Mouse (Mus musculus) adrenal gland, postnatal 10 days (tissue): ENCODE measurements around the gene Pfdn6. TPM values are rescaled to one million over a fixed set of nuclear protein-coding genes. Genes with fewer than 3 reads are reported as not detected.

Experiments used
- DNase-seq: peaks from one replicate; pipeline ENCODE4 v3.0.0; 2021; ENCODE audit warnings: mixed read lengths
- long read RNA-seq, 2 experiments: library from polyadenylated mRNA; stranded (forward); transcript quantifications; one replicate each; pipeline ENCODE4 v2.0.0; 2021
- total RNA-seq, 2 experiments: library from RNA; stranded (reverse); gene quantifications; 2 replicates each; pipeline ENCODE4 v1.2.3; 2021

Gene Pfdn6
- 10 to 100 TPM; 81.2 to 94.9 TPM for total RNA-seq
- long read RNA-seq, experiment 1, transcript Pfdn6-201 (4 exons, 807 nt) = major isoform, 35 of 40 reads
- long read RNA-seq, experiment 1, partial matches to known transcripts = 2 of 40 reads
- long read RNA-seq, experiment 1, other reads (novel, unspliced or antisense) = 0 of 40 reads
- long read RNA-seq, experiment 2, transcript Pfdn6-201 (4 exons, 807 nt) = major isoform, 23 of 25 reads
- long read RNA-seq, experiment 2, partial matches to known transcripts = 1 of 25 reads
- long read RNA-seq, experiment 2, other reads (novel, unspliced or antisense) = 0 of 25 reads

DNA sequence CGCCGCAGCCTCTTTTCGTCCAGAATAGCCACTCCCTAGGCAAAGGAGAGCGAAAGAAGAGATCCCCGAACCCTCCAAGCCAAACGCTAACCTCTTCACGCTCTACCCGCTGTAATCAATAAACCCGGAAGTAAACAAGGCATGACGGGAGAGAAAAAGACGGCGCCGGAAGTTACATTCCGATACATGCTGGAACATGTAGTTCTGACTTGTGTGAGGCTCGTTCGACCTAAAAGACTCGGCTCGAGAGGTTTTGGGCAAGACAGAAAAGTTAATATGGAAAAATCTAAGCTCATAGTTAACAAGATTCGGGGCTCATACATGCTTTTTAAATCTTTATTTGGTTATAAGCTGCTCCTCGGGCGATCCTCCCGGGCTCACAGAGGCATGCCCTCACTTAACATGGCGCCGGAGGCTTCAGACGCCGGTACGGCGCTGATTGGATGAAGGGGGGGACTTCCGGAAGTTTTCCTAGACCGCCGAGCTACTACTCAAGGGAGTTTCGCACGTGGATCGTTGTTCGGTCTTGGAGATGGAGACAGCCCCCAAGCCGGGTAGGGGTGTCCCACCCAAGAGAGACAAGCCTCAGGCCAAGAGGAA is at the start of gene Pfdn6, which contains the start of gene Wdr46:
Pfdn6 (minus strand) TSS at position 138 of the 600 bp plus-strand sequence.
Wdr46 (plus strand) TSS at position 455 of the 600 bp plus-strand sequence.
- DNase-seq = peak; percentile 91

GRCm38 (mm10) chr17:33982136-33982535 is 42.0 kb upstream of the Pfdn6 start:
- peak; percentile 74 for DNase-seq

DNA sequence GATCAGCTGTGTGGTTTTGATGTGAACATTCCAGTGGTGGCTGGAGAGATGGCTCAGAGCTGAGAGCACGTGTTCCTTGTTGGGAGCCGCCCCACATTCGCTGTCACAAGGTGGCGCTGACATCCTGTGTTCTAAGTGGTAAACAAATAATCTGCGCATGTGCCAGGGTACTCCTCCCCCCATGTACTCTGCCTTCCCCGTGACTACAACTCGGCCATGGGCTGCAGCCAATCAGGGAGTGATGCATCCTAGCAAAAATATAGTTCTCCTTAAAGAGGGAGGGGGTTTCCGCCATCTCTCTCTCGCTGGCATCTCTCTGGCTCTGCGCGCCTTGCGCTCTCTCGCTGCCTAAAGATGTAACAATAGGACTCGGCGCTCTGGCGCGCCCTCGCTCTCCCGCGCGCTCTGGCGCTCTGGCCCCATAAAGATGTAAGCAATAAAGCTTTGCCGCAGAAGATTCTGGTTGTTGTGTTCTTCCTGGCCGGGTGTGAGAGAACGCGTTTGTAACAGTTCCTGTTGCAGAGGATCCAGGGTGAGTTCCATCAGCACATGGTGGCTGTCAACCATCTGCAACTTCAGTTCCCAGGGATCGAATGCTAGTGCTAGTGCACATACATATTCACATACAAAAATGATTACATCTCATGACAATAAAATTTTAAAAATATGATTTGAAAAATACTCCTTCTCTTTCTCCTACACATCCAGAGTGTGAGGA is 41.2 kb upstream of the Pfdn6 start:
- DNase-seq = peak; percentile 86

- no peak for DNase-seq
These were observed 40.3 kb upstream of the Pfdn6 start for GRCm38 (mm10) chr17:33980181-33981035.

DNA sequence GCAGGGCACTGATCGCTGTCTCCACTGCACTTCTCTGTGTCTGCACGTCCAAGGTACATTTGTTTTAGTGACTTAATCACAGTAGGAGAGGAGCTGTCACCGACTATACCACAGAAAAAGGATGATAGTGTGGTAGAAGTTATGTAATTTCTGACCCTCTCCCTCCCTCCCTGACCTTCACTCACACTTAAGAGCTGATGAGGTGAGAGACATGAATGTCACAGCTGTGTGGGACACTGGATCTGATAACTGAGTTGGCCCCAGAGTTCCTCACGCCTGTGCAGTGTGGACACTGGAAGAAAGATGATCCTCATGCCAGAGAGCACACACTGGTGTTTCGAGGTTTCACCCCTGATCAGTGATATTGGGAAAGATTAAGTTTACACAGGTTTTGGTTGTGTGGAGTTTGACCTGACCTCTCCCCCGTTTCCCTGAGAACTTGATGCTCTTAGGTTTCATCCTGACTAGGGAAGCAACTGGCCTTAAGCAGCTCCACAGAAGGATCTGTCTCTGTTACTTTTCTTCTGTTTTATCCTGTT is 39.4 kb upstream of the Pfdn6 start:
- no peak for DNase-seq

- DNase-seq = peak; percentile 82
These were observed 38.5 kb upstream of the Pfdn6 start for GRCm38 (mm10) chr17:33978631-33979031.

DNA sequence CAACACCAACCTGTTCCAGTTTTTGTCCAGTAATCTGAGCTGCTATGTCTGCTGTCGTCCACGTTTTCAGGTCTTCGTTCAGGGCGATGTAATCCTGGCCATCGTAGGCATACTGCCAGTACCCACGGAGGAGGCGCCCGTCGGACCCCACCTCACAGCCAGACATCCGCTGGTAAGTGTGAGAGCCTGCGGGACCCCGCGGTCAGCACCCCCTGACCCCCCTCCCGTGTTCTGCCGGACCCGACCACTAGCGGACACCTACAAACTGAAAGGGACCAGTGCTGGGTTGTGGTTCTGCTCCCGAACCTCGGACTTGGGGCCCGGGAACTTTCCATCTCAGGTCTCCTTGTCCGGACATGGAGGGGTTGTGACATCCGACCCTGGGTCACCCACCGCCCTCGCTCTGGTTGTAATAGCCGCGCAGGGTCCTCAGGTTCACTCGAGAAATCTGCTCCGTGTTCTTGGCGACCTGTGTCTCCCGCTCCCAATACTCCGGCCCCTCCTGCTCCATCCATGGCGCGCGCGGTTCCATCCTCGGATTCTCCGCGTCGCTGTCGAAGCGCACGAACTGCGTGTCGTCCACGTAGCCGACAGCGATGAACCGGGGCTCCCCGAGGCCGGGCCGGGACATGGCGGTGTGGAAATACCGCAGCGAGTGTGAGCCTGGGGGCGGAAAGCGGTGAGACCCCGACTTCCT is 37.9 kb upstream of the Pfdn6 start:
- DNase-seq = no peak

DNA sequence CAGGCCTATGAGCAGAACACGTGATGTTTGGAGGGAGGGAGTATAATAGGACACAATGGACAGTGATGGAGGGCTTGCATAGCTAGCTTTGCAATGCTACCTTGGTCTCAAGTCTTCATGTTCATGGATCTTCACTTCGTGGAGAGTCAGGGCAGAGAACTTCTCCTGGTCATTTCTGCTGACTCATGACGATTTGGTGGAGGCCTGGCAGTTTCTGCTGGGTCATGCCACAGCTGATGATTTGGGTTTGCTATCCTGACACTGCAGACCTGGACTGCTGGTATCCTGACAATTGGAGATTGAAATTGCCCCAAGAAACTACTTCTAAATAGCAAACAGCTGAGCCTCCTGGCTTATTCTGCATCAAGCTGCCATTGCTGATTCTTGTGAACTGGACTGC is 33.4 kb upstream of the Pfdn6 start:
- no peak for DNase-seq

GRCm38 (mm10) chr17:33972691-33973090 is 32.5 kb upstream of the Pfdn6 start:
- peak; percentile 67 for DNase-seq

DNA sequence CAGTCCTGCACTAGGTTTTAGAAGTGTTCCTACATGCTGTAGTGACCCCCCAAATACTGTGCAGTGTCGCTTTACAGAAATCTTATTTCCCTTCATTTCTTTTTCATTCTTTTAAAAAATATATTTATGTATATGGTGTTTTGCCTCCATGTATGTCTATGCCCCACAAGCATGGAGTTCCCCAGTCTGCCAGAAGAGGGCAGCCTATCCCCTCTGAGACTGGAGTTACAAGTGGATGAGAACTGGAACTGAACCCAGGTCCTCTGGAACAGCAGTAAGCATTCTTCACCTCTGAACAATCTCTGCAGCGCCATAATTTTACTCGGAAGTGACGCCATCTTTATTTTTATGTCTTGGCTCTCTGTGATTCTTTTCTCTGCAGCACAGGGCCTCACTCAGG is 29.3 kb upstream of the Pfdn6 start:
- no peak for DNase-seq

- DNase-seq = no peak
These were observed 28.8 kb upstream of the Pfdn6 start for GRCm38 (mm10) chr17:33968927-33969326.

- peak; percentile 87 for DNase-seq
These were observed 28.3 kb upstream of the Pfdn6 start for GRCm38 (mm10) chr17:33968489-33968888.

DNA sequence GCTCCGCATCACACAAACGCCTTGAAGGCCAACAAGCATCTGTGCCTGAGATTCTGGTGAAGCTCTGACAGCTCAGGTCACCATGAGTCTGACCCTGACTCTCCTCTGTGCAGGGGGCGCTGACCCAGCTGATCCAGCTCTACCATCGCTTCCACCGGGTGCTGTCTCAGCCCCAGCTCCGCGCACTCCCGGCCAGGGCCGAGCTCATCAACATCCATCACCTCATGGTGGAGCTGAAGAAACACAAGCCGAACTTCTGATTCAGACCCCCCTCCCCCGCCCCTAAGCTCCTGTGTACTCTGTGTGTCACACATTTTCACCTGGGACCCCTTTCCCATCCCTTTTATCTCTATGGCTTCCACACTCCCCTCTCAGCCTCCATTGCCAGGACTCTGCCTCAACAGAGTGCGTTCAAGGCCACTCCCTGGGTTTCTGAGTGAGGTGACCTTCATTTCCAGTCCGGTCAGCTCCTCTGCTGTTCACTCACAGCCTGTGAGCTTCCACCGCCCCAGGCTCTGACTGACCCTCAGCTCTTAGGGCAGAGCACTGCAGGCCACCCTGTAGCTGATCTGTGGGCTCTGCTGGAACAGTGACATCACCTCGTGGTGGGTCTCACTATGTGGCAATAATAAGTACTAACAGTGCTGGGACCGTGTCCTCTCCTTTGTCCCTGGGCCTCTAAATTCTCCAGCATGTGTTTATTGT is 25.9 kb upstream of the Pfdn6 start:
- peak; percentile 54 for DNase-seq

GRCm38 (mm10) chr17:33965082-33965845 is 25.1 kb upstream of the Pfdn6 start:
- no peak for DNase-seq

- peak; percentile 4 for DNase-seq
These were observed 22.7 kb upstream of the Pfdn6 start for GRCm38 (mm10) chr17:33962876-33963275.

- DNase-seq = no peak
These were observed 19.8 kb upstream of the Pfdn6 start for GRCm38 (mm10) chr17:33959948-33960347.

DNA sequence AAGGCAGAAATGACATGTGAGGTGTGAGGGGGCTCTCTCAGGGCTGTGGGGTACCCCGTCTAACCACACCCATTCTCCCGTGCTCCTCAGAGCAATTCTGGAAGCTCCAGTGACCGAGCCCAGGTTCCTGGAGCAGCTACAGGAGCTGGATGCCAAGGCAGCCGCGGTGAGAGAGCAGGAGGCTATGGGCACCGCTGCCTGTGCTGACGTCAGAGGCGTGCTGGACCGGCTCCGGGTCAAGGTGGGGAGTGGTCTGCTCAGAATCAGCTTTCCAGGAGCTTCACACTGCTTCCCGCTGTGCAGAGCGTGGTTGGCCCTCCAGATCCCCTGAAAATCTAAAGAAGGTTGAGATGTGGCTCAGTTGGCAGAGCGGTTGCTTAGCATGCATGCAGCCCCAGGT is 19.0 kb upstream of the Pfdn6 start:
- no peak for DNase-seq

DNA sequence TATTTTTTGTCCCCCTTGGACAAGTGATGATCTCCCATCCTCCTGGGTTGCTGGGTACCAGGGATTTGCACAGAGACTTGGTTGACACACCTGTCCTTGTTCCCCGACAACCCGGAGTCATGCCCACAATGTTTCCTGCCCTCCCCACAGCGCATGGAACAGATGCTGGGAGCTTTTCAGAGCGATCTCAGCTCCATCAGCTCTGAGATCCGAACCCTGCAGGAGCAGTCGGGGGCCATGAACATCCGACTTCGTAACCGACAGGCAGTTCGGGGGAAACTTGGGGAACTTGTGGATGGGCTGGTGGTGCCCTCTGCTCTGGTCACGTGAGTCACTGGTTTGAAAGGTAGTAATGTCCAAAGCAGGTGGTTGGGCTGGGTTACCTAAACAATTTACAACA is 18.3 kb upstream of the Pfdn6 start:
- no peak for DNase-seq

DNA sequence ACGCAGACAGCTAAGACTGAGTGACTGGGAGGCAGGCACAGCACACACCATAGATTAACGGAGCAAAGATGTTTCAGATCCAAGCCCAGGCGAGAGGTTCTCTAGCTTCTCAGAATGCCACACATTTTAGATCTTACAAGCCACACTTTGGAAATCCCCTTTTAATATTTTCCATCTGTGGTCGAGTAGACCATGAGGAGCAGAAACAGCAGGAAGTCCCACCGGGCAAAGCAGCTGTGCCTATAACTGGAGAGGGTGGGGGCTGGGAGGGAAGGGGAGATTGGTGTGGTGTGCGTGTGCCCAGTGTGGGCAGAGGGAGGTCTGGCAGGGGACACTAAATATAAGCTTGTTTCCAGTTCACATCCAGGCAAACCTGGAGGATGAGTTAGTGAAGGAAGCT is 17.4 kb upstream of the Pfdn6 start:
- DNase-seq = no peak

GRCm38 (mm10) chr17:33956336-33956735 is 16.2 kb upstream of the Pfdn6 start:
- DNase-seq = no peak
